Mouse (Mus musculus) C2C12 (cell line): ENCODE results near the gene Fam213b. TPM values are rescaled to one million over a fixed set of nuclear protein-coding genes. Genes with fewer than 3 reads are reported as not detected.

Experiments used
- H3K27me3 ChIP-seq: one replicate; pipeline ENCODE4 v1.6.1; 2011; ENCODE audit not compliant: control insufficient read depth, insufficient read depth, insufficient read length
- H3K36me3 ChIP-seq: one replicate; pipeline ENCODE4 v1.6.1; 2011; ENCODE audit not compliant: control insufficient read depth, insufficient read depth
- H3K4me3 ChIP-seq: one replicate; pipeline ENCODE4 v1.5.1; 2011; ENCODE audit warnings: mild to moderate bottlenecking, control low read depth; ENCODE audit not compliant: poor library complexity, insufficient read depth, severe bottlenecking
- H3K79me2 ChIP-seq: one replicate; pipeline ENCODE4 v1.6.1; 2011; ENCODE audit not compliant: control insufficient read depth, insufficient read depth
- H3K79me3 ChIP-seq: one replicate; pipeline ENCODE4 v1.6.1; 2011; ENCODE audit warnings: low read depth, control low read depth
- H3ac ChIP-seq: one replicate; pipeline ENCODE3; 2011; ENCODE audit warnings: low read depth; ENCODE audit not compliant: control insufficient read depth, insufficient read length
- CEBPB ChIP-seq: IDR thresholded peaks from one replicate; pipeline ENCODE4 v1.6.1; 2011; ENCODE audit warnings: low read depth, mild to moderate bottlenecking, control low read depth, moderate library complexity
- CTCF ChIP-seq: IDR thresholded peaks from one replicate; pipeline ENCODE4 v1.5.1; 2011; ENCODE audit not compliant: control insufficient read depth, insufficient read depth, insufficient read length
- FOSL1 ChIP-seq: IDR thresholded peaks from one replicate; pipeline ENCODE4 v1.8.0; 2011; ENCODE audit warnings: mild to moderate bottlenecking, low read length; ENCODE audit not compliant: poor library complexity, insufficient read depth, severe bottlenecking
- MAX ChIP-seq: IDR thresholded peaks from one replicate; pipeline ENCODE4 v1.6.1; 2011; ENCODE audit warnings: mild to moderate bottlenecking, control low read depth
- MYOD1 ChIP-seq: IDR thresholded peaks from one replicate; pipeline ENCODE4 v1.6.1; 2011; ENCODE audit warnings: low read depth; ENCODE audit not compliant: control insufficient read depth, insufficient read length
- MYOG ChIP-seq: IDR thresholded peaks from one replicate; pipeline ENCODE4 v1.6.1; 2011; ENCODE audit not compliant: control insufficient read depth, insufficient read length; ENCODE audit errors: extremely low read depth
- USF1 ChIP-seq: IDR thresholded peaks from one replicate; pipeline ENCODE4 v1.6.1; 2011; ENCODE audit warnings: low read depth, mild to moderate bottlenecking, control low read depth, moderate library complexity
- polyA plus RNA-seq: library from polyadenylated mRNA; unstranded; fragments of >200 nt; fragmentation: generic; extraction: Trizol; gene quantifications from one replicate; pipeline ENCODE4 v1.2.1, GENCODE M21; 2012; ENCODE audit warnings: missing spikeins

The Fam213b gene
- polyA plus RNA-seq, 1 experiment: 1.9 TPM

DNA sequence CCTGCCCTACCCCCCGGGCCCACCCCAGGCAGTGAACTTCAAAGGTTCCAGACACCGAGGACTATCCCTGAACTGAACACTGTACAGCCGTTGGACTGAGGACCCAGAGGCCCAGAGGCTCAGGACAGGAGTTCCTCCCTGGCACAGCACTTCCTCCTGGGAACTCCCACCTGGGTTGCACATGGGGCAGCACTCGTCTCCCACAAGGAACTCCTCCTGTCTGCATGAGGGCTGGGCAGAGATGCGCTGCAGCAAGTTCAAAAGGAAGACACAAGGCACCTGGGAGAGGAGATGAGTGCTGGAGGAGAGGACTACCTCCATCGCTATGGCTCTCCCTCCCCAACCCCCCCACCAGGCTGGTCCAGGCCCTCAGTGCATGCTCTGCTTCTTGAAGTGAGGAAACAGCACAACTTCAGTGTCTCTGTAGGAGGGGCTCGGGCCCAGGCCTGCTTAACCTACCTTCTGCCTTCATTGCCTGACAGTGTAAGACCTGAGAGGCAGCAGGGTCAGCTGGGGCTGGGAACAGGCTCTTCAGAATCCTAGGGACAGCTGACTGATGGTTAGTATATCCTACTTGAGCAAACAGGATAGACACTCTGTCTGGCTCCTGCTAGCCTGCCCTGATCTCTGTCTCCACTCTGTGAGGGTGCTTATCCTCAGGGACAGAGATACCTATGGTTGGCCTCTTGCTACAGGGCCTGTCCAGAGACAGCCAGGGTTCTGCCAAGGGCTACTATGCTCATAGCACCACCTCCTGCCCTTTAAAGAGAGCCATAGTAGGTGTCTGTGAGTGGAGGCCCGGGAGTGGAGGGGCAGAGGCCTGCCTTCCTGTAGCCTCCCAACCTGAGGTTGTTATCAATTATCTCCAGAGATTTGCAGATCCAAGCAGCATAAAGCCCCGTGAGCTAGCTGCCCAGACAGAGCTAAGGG lies 28.3 kb upstream of the Fam213b start:
- no peak overlapping the region for H3ac ChIP-seq
- no peak for TF ChIP-seq CTCF
- H3K36me3 ChIP-seq: no peaks in the 10 kb centered on the region
- H3K79me2 ChIP-seq: no peaks in the 10 kb centered on the region
- no peaks in the 10 kb centered on the region for H3K79me3 ChIP-seq
- H3K4me3 ChIP-seq: no peak overlapping the region
- peaks cover 19% of the 10 kb centered on the region for H3K27me3 ChIP-seq

DNA sequence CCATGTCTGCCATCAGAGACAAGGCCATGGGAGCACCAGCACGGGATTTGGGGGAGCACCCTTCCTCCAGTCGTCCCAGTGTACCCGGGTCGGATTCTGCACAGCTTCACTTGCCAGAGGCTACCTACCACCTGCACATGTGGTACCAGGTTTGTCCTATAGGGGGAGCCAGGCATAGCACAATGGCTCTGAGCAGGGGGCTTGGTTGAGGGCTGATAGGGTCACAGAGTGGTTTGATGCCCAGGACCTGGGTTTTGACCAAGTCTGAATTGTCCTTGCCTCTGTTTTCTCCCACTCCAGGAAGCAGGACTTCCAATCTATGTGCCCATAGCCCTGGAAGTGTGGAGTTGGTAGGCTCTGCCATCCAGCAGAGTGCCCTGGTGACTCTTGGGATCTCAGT lies 26.5 kb upstream of the Fam213b start:
- no peaks in the 10 kb centered on the region for H3K79me3 ChIP-seq
- no peaks in the 10 kb centered on the region for H3K79me2 ChIP-seq
- no peak overlapping the region for H3ac ChIP-seq
- H3K27me3 ChIP-seq: peaks cover 20% of the 10 kb centered on the region
- no peaks in the 10 kb centered on the region for H3K36me3 ChIP-seq
- TF ChIP-seq FOSL1: no peak
- no peak overlapping the region for H3K4me3 ChIP-seq

DNA sequence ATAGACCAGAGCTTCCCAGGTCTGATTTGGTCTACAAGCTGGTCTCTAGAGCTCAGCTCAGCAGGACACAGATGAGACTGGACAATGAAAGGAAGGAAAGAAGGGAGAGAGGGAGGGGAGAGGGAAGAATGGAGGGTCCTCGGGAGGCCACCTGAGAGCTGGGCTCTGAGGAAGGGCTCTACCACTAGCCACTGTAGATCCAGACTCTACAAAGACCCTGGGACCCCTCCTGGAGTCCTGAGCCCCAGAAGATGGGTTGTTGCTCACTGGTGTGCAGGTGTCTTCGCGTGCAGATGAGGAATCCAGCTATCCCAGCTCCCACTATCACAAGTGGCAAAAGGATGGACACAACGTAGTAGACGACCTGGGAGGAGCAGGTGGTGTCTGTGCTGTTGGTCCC lies 24.0 kb upstream of the Fam213b start:
- H3ac ChIP-seq: no peak overlapping the region
- no peak overlapping the region for H3K4me3 ChIP-seq
- H3K79me3 ChIP-seq: no peaks in the 10 kb centered on the region
- H3K27me3 ChIP-seq: peaks cover 13% of the 10 kb centered on the region
- H3K36me3 ChIP-seq: no peaks in the 10 kb centered on the region
- no peak for TF ChIP-seq CEBPB
- TF ChIP-seq USF1: no peak
- no peak for TF ChIP-seq MYOD1
- TF ChIP-seq CTCF: no peak
- no peak for TF ChIP-seq FOSL1
- no peak for TF ChIP-seq MYOG
- H3K79me2 ChIP-seq: no peaks in the 10 kb centered on the region

DNA sequence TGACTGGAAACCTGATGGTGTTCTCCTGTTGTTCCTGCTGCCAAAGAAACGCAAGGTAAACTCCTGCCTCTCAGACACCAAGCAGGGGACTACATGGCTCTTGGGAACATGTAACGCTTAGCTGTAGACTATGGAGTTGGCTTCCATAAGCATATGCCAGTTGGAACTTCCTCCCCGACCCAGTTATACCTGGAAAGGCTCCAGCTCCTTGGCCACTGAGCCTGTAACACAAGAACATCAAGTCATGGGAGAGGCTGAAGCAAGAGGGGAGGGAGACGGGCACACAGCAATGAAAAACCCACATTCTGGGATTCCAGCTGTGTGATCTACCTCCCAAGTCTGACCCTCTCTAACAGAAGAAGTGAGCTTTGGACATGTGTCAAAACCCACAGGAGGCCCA lies 23.4 kb upstream of the Fam213b start:
- no peak for TF ChIP-seq CEBPB
- TF ChIP-seq FOSL1: no peak
- no peak for TF ChIP-seq MAX
- TF ChIP-seq MYOD1: no peak
- no peak for TF ChIP-seq MYOG
- TF ChIP-seq USF1: no peak
- TF ChIP-seq CTCF: no peak
- H3K36me3 ChIP-seq: no peaks in the 10 kb centered on the region

DNA sequence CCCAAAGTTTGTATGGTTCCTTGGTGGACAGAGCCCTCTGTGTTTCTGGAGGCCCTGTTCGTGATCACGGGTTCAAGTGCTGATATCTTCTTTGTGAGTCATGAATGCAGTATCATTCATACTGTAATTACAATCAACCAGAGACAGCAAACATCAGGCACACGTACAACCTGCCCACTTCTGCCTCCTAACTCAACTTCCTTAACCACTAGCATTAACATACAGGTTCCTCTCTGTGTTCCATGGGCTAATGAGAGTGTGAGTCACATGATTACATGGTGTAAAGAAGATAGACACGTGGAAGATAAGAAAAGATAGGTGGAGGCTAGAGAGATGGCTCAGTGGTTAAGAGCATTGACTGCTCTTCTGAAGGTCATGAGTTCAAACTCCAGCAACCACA lies 17.7 kb upstream of the Fam213b start:
- TF ChIP-seq CEBPB (no peak), MYOD1 (no peak), MAX (no peak), USF1 (no peak), MYOG (no peak), FOSL1 (no peak), CTCF (no peak)
- Histone ChIP-seq H3K79me2 (no peaks in the 10 kb centered on the region), H3K27me3 (peaks cover 10% of the 10 kb centered on the region)

More for the DNA sequence above, 23.4 kb upstream of the Fam213b start:
- Histone ChIP-seq H3K4me3 (no peak overlapping the region), H3ac (no peak overlapping the region), H3K79me2 (no peaks in the 10 kb centered on the region), H3K27me3 (peaks cover 13% of the 10 kb centered on the region), H3K79me3 (no peaks in the 10 kb centered on the region)

DNA sequence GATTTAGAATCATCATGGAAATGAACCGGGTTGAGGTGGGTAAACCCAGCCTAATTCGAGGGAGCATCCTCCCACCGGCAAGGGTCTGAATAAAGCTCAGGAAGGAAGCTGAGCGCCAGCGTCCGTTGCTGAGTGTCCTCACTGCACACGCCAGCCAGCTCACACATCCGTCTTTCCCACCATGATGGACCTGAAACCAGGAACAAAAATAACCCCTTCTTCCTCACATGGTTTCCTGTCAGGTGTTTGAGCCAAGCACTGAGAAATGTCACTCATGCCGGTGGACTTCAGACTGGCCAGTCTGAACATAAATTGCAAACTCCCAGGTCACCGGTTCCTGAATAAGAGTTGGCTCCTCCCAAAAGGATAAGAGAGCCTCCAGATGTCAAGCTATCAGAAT lies 16.4 kb upstream of the Fam213b start:
- Histone ChIP-seq H3K4me3 (no peak overlapping the region), H3K27me3 (peaks cover 12% of the 10 kb centered on the region), H3K79me2 (no peaks in the 10 kb centered on the region), H3K79me3 (no peaks in the 10 kb centered on the region), H3K36me3 (no peaks in the 10 kb centered on the region), H3ac (no peak overlapping the region)
- TF ChIP-seq MYOG (no peak), MAX (no peak), FOSL1 (no peak), CTCF (no peak), CEBPB (no peak), MYOD1 (no peak), USF1 (no peak)

More for the DNA sequence above, 17.7 kb upstream of the Fam213b start:
- no peak overlapping the region for H3ac ChIP-seq
- H3K4me3 ChIP-seq: no peak overlapping the region
- no peaks in the 10 kb centered on the region for H3K36me3 ChIP-seq
- H3K79me3 ChIP-seq: no peaks in the 10 kb centered on the region
